Mouse (Mus musculus): Measurements from ENCODE around the gene Rhoh.

Gene Rhoh

DNA sequence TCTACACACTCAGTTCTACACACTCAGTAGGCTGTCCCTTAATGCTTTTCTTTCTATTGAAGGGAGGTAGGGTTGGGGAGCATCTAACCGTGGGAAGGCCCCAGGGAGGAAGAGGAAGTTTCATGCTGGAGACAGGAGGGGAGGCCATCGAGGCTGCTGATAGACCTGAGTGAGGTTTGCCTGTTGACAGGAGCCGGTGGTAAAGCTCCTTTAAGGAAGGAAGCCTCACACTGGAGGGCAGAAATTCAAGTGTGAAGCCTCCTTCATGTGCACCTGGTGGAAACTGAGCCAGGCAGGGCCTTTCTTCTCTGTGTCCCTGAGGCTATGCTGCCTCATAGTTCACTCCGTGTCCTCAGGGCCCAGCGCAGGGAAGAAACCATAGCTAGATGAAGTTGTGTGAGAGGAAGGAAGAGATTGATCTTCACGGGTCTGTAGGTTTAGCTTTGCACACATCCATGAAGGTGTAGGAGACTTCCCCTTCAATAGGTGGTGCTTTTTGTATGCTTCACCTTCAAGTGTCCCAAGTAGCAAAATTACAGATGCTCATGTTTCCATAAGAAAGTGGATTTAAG is 34.2 kb downstream of the Rhoh start:
- in situ Hi-C loops (cut with MboI, MseI): no loop called here

DNA sequence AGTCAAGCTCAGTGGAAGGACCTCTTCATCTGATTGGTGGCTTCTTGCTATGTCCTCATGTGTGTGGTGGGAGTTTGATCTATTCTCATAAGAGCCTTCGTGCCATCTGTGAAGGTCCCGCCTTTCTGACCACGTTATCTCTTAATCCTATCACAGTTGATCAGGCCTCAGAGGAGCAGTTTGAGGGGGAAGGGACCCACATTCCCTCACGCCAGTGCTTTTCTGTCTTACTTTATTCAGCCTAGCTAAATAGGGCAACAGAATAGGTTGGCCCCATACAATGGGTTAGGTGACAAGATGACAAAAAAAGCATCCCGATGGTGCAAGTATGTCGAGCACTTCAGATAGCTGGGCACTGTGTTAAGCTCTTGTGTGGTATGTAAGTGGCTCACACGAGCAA is 34.8 kb downstream of the Rhoh start:
- in situ Hi-C loops (cut with MboI, MseI): no loop called here

DNA sequence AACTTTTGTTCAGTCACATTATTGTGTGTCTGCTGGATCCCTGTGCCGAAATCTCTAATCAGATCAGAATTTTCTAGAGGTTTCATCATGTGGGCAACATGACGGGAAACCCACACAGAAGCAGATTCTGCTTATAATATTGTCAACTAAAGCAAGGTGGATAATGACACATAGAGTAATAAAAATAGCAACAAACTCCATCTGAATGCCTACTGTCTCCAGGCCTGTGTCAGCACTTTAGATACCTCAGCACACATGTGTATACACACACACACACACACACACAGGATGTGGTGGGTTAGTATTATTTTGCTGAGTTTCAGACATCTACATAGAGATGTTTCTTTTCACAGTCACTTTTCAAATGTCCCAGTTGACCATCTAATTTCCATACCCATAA is 36.7 kb downstream of the Rhoh start:
- in situ Hi-C loops (cut with MboI, MseI): no loop called here

DNA sequence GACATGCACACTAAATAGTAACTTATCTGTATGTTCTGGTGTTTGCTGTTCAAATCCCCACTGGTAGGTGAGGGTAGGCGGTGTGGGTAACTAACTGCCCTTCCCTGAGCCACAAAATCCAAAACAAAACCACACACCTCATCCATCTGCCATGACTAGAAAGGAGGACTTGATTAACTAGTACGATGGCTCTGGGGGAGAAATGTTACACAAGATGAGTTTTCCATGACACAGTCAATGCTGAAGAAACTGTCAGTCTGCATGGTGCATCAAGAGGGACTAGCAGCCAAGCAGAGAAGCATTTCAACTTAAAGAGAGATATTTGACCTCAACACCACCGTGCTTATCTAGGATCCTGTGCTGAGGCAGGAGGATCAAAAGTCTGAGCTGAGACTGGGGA is 37.7 kb downstream of the Rhoh start:
- in situ Hi-C loops (cut with MboI, MseI): no loop called here

DNA sequence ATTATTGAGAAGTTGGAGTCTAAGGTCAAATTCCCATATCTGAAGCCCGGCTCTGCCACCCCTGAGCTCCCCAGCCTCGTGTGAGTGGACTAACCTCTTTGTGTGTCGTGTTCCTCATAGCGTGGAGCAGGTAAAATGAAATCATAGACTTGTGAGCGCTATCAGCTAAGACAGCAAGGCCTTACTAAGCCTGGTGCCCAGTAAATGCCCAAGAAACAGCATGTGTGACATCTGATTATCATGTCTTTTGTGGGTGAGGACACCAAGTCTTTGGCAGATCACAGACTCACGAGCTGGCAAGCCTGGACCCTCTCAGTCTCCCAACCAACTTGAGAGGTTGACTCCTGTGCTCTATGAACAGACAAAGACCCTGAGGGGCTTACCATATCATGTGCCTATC is 39.1 kb downstream of the Rhoh start:
- in situ Hi-C loops (cut with MboI, MseI): no loop called here

DNA sequence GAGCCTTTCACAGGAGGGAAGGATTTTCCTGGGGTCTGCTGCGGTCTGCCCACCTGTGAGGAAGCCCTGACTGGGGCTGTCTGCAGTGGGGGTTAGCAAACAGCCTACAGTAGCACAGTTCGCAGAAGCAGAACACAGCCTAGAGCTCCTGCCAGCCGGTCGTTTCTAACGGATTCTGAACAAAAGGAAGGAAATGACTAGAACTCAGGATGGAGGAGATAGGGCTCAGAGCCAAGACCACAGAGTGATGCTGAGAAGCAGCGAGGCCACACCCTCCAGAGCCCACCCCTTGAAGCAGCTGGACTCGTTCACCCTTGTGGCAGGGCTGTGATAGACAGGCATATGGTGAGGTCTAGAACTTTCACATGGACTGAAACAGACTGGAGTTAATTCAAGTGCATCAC is 39.9 kb downstream of the Rhoh start:
- in situ Hi-C loops (cut with MboI, MseI): no loop called here

DNA sequence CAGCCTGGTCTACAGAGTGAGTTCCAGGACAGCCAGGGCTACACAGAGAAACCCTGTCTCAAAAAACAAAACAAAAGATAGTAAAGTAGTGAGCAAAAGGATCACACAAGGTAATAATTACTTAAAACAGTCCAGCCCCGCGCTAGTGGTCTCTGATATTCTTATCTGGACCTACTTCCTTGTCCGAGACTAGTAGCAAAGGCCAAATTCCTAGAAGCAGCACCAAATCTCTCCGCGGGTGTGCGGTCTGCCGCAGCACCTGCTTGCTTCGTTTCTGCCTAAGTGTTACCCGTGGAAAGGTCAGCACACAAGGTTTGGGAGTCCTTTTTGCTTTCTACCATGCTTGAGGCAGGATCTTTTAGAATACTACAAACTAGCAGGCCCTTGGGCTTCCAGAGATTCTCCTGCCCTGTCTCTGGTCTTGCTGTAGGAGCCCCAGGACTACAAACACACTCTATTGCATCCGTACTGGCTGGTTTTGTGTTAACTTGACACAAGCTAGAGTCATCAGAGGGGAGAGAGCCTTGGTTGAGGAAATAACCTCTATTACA is 40.9 kb downstream of the Rhoh start:
- in situ Hi-C loops (cut with MboI, MseI): no loop called here

DNA sequence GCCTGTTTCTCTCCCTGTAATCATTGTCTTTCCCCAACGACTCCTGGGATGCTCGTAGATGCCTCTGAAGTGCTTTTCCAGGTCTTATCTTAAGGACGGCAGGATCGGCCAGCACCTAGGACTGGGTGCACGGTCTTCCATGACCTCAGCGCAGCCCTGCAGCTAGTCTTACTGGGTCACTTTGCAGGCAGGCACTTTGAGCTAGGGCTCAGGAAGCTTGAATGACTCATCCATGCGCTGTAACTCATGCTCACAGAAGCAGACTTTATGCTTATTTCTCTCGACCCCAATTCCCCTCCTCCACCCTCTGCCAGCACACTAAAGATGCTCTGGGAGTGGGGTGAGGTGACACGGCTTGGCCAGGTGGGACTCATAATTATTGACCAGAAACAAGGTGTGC is 41.8 kb downstream of the Rhoh start:
- in situ Hi-C loops (cut with MboI, MseI): no loop called here

DNA sequence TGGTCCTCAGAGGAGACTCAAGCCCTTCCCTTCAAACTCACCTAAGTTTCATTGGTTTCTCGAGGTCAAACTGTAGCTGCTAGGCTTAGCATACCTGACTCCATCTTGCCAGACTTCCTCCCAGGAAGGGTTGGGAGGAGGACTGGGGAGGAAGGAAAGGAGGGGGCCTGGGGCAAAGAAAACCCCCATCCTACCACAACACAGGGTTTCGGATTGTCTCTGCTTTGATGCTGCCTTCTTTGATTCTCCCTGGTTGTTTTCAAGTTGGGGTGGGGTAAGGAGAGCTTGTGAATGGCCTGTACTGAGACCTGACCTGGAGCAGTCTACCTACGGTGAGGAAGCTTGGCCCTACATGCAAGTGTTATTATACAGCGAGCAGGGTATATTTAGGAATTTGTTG is 43.5 kb downstream of the Rhoh start:
- in situ Hi-C loops (cut with MboI, MseI): no loop called here

DNA sequence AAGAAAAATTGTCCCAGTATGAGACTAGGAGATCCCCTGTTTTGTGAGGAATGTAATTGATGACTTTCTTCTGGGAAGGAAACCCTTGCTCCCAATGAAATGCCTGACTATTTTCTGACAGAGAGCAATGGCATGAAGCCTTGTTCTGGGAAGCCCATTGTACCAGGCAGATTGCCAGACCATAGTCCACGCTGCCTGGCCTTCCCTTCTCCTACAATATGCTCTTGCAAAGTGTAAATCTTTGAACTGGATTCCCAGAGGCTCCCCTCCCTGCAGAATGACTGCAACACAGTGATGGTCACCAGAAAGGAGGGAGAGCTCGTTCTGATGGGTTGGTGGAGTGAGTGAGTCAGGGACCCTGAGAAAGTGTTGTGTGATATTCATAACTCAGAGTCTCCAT is 47.7 kb downstream of the Rhoh start:
- in situ Hi-C loops (cut with MboI, MseI): no loop called here

DNA sequence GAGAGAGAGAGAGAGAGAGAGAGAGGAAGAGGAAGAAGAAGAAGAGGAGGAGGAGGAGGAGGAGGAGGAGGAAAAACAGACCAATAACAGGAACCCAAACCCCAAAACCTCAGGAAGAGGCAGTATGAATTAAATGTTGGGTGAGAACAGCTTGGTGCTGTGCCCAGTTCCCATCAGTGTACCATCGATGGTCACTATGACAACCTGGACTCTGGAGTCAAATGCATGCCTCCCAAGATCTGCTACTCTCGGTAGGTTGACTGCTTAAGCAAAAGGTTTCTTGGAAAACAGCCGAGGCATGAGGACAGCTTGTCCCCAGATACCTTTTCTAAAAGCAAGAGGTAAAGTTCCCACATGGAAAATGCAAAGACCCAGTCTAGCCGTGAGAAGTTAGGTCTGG is 48.3 kb downstream of the Rhoh start:
- in situ Hi-C loops (cut with MboI, MseI): no loop called here

DNA sequence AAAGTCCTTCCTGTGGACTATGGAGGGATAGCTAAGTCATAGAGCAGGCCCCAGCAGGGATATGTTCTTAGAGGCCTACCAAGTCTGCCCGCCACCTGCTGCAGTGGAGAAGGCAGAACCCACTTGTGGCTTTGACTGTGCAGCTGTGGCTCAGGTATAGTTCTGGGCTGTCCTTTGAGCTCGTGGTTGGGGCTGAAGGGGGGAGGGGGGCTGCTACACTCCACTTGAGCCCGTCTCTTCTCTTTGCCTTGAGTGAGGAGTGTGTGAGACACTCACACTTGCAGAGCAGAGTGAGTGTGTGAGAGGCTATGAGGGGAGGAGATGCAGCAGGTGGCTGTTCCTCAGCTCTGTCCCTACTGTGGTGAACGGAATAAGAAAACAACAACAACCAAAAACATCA is 49.4 kb downstream of the Rhoh start:
- in situ Hi-C loops (cut with MboI, MseI): no loop called here

DNA sequence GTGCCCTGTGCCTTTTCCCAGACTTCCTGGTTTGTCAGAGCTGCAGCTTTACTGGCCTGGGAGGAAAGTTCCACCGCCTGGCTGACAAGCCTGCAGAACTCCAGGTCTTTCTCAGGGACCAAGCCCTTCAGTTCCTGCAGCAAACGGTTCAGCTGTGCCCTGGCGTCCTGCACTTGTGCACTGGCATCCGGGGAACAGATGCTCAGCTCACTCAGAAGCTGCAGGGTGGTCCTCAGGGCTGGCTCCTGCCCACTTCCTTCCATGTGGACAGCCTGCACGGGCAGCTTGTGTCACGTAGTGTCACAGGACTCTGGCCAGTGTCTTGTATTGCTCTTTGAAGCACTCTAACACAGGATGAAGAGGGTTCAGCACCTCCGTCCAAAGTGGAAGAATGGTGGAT is 50.7 kb downstream of the Rhoh start:
- in situ Hi-C loops (cut with MboI, MseI): no loop called here

DNA sequence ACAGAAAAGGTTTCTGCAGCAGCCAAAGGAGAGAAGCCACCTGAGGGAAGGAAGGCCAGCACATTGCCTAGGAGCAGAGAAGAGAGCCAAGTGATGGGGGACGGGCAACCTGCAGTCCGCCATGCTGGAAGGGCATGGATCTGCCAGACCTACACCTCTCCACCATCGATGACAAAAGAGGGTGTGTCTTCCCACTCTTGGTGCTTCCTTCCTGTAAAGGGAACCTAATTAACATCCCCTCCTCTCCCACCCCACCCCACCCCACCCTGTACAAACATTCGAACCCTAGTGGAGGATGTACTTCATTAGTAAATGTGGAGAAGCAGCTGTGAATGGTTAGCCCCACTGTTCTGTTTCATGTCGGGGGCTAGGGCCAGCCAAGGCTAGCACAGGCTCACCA is 51.2 kb downstream of the Rhoh start:
- in situ Hi-C loops (cut with MboI, MseI): no loop called here

DNA sequence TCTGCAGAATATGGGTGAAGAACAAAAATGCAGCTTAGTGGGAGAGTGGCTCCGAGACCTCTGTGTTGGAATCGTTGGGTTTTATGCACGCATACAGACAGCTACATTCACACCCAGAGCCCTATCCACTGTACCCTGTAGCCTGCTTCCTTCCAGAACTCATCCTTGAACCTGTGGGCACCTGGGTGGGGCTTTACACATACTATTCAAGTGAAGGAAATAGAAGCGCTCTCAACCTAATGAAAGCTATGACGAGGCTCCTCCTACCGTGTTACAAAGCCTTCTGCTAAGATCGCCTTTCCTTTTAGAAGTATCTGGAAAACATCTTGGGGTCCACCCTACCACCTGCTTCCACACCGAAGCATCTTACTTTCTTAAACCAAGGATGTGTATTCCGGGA is 52.1 kb downstream of the Rhoh start:
- in situ Hi-C loops (cut with MboI, MseI): no loop called here

DNA sequence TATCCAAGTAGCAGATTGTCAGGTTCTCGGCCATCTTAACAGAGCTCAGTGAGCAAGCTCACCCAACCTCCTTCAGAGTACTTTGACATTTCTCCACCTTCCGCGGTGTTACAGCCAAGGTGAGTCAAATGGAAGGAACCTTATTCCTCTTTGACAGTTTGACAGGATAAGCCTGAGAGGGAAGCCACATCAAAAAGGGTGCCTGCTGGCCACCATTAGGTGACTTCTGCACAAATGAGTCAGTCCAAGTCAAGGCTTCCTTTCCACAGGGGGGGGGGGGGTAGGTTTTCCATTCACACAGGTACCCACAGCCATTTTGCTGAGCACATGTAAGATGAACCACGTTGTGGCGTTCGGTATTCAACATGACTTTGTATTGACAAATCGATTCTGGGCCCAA is 53.3 kb downstream of the Rhoh start:
- in situ Hi-C loops (cut with MboI, MseI): no loop called here

DNA sequence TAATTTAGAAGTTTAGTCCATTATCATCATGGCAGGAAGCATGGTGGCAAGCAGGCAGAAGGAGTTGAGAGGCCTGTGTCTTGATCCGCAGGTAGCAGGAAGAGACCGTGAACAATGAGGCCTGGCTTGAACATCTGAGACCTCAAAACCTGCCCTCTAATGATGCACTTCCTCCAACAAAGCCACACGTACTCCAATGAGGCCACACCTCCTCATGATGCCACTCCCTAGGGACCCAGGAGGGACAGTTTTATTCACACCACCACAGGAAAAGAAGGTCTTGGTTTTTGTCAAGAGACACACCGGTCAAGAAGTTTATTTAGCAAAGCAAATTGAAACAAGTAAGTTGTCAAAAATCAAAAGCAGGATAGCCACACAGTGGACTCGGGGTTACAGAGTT is 55.9 kb downstream of the Rhoh start:
- in situ Hi-C loops (cut with MboI, MseI): no loop called here

DNA sequence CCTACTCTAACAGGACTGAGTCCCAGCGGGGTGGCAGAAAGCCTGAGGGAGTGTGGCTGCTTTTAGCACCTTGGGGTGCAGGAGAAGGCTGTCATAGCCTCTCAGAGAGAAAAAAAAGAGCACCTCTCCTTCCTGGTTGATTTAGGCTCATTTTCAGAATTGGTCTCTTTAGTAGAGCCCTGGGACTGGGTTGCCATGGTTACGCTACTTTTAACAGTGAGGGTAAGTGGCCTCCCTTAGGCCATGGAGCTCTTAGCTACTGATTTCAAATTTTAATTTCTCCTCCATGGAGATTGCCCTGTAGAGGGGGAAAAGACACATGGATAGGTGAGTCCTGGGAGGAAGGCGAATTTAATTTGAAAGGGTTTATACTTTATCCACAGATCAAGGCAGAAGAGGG is 57.6 kb downstream of the Rhoh start:
- in situ Hi-C loops (cut with MboI, MseI): no loop called here

DNA sequence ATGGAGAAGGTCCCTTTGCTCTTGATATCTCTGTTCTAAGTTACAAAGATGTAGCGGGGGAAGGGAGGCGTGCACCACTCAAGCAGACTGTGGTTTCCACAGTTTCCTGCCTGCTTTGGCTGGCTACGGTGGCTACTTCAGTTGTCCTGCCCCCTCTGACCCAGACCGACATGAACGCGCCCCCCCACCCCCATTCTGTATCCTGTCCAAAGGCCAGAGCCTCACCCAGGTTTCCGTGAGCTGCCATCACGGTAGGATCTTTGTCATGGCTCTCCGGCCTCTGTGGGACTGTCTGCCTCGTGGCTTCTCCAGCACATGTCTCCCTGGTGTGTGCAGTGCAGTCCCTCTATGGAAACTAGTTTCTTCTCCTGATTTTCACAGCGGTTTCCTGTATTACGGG is 58.3 kb downstream of the Rhoh start:
- in situ Hi-C loops (cut with MboI, MseI): no loop called here

DNA sequence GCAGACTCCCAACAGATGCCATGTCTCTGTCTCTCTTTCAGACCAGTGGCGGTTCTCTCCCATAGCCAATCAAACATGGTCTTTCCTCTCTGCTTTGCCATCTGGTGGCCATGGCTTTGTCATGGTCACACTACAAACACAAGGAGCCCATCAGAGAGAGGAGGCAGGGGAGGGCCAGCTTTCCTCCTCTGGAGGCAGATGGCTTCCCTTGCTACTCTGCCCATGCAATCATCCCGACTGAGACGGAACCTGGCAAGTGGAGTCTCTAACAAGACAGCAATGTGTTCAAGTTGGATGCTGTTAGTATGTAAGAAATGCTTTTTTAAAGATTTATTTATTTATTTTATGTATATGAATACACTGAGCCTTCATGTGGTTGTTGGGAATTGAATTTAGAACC is 58.9 kb downstream of the Rhoh start:
- in situ Hi-C loops (cut with MboI, MseI): loop anchor here (5.0 kb wide), 1 partner anchor 88 kb away; no protein-coding TSS in a partner anchor

DNA sequence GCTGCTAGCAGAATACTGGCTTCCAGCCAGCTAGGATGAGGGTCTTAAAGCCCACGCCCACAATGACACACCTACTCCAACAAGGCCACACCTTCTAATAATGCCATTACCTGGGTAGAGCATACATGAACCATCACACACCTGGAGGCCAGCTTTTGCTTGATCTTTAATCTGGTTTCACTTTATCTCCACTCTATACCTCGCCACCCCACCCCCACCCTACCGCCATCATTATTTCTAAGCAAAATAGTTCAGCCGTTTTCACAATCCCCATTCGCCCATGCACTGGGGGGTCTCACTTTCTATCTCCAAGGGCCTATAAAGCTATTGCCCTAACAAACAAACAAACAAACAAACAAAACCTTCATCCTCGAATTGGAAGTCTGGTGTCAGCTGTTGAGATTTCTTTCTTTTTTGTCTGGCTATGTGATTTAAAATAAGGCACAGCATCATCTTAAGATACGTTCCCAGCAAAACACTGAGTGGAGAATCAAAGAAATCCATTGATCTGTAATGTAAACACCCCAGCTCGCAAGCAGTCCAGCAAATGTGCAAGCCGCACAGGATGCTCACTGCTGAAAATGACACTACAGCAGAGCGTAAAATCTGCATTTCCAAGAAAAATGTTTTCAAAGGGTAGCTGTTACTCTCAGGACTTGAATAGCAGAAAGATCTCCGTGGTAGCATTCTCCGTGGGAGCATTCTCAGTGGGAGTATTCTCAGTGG is 59.9 kb downstream of the Rhoh start:
- in situ Hi-C loops (cut with MboI, MseI): loop anchor here (5.0 kb wide), 1 partner anchor 89 kb away; no protein-coding TSS in a partner anchor

DNA sequence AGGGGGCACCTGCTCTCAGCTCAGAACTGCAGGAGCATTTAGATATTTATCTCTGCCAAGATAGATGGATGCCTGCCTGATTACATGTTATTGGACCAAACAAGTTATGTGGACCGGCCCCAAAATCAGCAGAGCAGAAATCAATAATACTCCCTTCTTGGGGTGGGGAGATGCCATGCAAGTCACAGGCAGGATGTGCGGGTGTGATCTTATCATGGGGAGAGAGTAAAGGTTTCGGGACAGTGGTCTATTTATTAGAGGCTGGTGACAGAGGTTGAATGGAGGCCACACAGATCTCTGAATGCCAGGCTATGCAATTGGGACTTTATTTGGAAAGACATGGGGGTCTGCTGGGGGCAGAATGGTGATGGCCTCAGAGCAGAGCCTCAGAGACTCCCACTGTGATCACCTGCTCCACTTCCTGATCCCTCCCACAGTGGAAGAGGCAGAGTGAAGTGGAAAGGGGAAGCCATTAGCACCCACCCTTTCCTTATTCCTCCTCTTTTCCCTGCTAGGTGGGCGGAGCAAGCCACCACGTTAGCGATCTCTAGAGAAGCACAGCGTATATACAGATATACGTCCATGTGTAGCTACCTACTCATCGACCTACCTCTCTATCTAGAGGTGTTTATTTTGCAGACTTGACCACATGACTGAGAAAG is 60.6 kb downstream of the Rhoh start:
- in situ Hi-C loops (cut with MboI, MseI): loop anchor here (5.0 kb wide), 1 partner anchor 89 kb away; no protein-coding TSS in a partner anchor

DNA sequence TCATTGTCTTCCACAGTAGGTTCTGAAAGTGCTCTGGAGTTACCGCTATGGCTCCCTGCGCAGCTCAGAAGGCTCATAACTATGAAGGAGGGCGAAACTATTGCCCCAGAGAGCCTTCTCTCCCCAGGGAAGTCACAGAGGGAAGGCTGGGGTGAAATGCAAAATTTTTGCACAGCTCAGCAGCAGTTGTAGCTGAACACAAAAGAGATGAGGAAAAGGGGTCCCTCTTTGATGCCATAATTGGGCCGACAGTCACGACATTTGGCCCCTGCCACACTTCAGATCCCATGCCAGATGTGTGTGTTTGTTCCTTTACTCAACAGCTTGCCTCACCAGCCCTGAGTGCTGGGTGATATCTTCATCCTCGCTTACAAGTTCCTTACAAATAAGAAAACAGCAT is 65.7 kb downstream of the Rhoh start:
- in situ Hi-C loops (cut with MboI, MseI): no loop called here
